Mouse (Mus musculus) embryonic fibroblast, embryonic 13.5 days (primary cell): ENCODE results near the gene Csnk1d.

Source experiments
- CTCF ChIP-seq: IDR thresholded peaks from 2 replicates; pipeline ENCODE4 v1.5.1; 2011; ENCODE audit warnings: mild to moderate bottlenecking, control low read depth, low read length, moderate library complexity, borderline replicate concordance; ENCODE audit not compliant: insufficient read depth
- POLR2A ChIP-seq: IDR thresholded peaks from 2 replicates; pipeline ENCODE4 v1.6.1; 2011; ENCODE audit warnings: low read depth, mild to moderate bottlenecking, control low read depth, low read length, moderate library complexity

DNA sequence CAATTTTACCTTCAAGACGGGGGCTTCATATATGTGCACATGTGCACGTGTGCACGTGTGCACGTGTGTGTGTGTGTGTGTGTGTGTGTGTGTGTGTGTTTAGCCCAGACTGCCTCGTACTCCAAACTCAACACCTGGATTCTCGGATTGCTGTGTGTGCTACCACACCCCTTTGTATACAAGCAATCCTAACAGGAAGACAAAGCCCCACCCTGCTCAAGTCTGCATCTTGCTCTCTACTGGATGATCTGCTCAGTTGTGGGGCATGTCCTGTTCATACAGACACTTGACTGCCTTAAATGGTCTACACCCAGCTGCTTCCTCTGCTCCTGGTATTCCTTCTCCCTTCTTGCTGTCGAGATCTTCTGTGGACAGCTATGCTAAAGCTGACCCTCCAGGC, 45.9 kb downstream of the Csnk1d start:
- TF ChIP-seq CTCF = no peak
- no peak for TF ChIP-seq POLR2A
